Mouse (Mus musculus) lung, adult 18-20 months (tissue): ENCODE data around the gene Noxo1.
"Not testable (repeated sequence)": the region's sequence is repeated elsewhere in the genome, so short reads cannot be mapped to it uniquely, and the experiment has no call there.

Experiments used
- DNase-seq, 2 experiments: peaks; one replicate each; pipeline ENCODE4 v3.0.0; 2022; ENCODE audit warnings: mixed read lengths in 2 of 2

Gene Noxo1

DNA sequence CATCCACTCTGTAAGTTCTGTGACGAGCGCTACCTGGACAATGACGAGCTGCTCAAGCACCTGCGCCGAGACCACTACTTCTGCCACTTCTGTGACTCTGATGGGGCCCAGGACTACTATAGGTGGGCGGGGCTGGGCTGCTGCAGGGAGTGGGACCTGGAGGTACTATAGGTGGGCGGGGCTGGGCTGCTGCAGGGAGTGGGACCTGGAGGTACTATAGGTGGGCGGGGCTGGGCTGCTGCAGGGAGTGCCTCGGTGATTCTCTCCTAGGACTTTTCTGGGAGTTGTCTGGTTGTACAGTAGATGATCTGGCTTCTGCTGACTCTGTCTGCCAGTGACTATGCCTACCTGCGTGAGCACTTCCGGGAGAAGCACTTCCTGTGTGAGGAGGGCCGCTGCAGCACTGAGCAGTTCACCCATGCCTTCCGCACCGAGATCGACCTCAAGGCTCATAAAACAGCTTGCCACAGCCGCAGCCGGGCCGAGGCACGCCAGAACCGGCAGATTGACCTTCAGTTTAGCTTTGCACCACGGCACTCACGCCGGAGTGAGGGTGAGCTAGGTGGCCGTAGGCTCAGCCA, 18.4 kb upstream of the Noxo1 start:
- DNase-seq, result no peak

DNA sequence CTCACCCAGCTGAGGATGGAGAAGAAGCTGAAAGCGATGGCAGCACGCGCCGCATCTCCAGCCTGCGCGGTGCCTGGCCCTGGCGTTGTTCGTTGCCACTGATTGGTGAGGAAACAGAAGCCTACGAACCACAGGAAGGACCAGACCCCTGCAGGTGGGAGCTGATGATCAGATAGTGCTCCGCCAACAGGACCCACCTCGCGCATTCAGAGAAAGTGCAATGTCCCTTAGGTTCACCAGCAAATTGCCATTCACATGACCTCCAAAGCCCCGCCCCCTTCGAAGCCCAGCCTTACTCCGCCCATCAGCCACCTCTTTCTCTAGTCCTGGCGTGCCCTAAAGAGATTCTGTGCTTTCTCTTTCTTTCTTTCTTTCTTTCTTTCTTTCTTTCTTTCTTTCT, 9.5 kb upstream of the Noxo1 start:
- DNase-seq, result peak; percentile 52 to 56

DNA sequence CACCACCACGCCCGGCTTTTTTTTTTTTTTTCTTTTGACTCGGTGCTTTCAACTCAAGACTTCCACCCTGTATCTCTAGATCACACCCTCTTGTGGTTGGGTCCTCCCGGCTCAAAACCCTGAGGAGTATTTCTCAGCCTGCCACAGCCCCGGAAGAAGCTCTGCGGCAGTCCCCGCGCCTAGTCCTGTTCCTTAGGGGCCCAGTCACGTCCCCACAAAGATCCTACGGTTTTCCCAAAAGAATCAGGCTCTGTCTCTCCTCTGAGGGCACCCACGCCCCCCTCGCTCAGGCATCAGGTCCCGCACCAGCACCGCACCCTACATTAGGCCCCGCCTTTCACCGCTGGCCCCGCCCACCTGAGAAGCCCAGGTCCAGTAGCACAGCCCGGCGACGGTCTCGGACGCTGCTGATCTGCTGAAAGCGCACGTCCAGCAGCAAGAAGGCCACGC, 8.9 kb upstream of the Noxo1 start:
- DNase-seq, result peak; percentile 72 to 75

DNA sequence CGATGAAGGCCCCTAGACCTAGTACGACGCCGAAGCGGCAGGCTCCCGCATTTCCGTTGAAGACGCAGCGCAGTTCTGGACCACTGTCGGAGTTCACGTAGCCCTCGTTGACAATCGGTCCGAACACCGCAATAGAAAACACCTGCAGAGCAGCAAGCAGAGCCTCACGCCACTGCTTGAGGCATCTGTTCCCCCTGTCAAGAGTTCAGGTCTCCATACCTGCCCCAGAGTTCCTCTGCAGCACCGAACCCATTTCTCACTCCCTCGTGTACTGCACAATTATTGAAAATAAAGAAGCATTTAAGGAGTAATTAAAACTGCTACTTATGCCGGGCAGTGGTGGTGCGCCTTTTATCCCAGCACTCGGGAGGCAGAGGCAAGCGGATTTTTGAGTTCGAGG, 8.4 kb upstream of the Noxo1 start:
- DNase-seq, result no peak

DNA sequence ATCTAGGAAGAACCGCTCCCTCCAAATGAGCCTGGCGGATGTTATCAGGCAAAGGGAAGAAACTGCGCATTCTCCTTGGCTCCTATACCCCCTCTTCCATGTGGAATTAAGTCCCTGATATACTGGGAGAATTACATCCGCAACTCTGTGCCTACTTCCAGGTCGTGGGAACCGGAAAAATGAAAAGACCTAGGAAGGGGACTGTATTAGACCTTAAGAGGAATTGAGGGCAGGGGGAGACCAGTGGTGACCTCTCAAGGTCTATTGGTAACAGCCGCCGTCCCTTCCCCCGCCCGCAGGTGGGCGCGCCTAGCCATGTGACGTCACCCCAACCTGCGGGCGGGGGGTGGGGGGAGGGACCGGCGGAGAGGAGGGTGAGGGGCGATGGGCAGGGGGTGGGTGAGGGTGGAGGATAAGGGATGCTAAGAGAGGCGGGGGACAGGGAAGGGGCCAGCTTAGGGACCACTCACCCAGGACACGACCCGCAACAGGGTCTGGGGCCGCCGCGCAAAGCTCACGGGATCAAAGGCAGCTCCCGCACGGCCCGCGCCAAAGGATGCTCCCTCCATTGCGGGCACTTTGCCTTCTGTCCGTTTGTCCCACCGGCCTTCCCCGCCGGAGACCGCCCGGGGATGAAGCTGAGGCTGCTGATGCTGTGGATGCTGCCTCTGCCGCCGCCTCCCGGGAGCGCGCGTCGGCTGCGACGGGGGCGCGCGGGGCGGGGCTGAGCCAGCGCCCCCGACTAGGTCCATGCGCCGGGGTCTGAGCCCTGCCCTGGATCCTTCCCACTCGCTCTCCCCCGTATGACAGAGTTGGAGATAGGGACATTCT, 6.6 kb upstream of the Noxo1 start, which contains the start of gene Syngr3:
TSS of gene Syngr3 (minus strand) at position 705 of the 831 bp plus-strand sequence.
- DNase-seq, result no peak

DNA sequence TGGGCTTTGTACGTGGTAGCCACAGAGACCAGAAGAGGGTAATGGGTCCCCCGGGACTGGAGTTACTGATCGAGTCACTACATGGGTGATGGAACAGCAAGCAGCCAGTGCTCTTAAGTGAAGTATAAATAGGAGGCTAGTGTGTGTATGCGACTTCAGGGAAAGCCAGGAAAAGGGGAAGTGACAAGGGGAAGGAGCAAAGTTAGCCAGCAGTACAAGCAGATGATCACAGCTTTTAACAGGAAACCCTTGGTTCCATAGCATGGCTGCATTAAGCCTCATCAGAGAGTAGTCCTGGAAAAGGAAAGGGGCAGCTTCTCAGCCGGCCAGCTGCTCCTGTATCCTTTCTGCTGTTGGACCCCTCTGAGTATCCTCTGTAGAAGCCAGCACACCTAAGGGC, 3.6 kb upstream of the Noxo1 start:
- DNase-seq, result no peak

DNA sequence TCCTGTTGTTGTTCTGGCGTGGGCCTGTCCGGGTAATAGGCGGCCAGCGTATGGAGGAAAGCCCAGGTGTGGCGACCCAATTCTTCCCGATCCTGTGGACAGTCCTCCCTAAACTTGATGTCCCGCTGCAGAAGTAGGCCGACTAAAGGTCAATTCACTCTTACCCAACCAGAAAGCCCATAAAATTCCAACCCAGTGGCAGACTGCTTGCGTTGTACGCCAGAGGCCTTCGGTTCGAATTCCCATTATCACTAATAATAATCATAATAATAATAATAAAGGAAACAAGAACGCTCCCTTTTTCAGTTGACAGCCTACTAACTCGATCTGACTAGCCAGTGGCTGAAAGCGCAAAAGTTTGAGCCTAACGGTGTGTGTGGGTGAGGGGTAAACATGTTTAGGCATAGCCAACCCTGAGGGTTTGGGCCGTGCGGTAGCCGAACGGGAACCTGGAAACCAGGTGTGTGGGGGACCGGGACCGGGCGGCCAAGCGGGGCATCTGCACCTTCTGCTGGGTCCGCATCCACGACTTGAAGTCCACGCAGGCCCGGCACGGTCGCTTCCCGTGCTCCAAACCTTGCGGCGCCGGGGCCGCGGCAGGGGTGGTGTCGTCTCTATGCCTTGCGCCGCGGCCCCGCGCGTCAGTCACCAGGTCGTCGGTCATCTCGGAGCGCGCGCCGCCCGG, 566 bp upstream of the Noxo1 start:
- no peak for DNase-seq

DNA sequence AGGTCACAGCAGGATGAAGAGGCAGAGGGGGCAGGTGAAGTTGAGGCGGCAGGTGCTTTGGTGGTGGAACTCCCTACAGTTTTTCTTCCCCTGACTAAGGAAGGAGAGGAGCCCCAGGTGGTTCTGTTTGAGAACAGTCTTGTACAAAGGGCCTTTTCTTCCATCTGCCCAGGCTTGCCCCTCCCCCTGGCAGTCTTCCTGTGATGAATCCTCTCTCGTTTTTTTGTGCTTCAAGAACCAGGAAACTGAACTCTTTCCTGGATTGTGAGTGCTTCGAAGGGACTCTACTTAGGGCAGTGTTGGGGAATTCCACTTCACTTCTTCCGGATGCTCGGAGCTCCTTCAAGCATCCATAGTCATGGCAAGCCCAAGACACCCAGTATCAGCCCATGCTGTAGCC, 2.0 kb downstream of the Noxo1 start:
- peak in 1 of 2 experiments; percentile 8 for DNase-seq

DNA sequence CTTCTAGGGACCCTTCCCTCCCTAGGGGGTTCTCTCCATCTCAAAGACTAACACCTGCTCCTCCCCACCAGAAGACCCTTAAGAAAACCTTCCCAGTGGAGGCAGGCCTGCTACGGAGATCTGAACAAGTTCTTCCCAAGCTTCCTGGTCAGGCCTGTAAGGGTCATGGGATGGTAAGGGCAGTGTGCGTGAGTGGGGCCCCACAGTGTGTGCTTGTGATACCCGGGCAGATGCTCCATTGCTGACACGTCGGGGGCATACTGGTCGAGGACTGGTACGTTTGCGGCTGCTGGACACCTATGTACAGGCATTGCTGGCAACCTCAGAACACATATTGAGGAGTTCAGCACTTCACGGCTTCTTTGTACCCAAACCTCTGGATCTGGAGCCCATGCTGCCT, 2.7 kb downstream of the Noxo1 start:
- DNase-seq, result no peak

DNA sequence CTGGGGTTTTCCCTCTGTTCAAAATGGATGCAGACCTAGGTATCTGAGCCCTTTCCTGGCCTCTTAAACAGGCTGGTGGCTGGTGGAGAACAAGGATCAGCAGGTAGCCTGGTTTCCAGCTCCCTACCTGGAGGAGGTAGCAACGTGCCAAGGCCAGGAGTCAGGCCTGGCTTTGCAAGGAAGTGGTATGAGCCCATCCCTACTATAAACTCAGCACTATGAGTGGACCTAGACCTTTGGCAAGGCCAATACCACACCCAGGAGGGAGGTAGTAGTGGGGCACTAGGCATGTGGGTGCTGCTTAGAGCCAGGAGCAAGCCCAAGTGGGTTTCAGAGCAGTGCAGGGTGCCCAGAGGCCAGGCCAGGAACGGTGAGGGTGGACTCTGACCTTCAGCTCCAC, 3.4 kb downstream of the Noxo1 start:
- peak in 1 of 2 experiments; percentile 2 for DNase-seq

DNA sequence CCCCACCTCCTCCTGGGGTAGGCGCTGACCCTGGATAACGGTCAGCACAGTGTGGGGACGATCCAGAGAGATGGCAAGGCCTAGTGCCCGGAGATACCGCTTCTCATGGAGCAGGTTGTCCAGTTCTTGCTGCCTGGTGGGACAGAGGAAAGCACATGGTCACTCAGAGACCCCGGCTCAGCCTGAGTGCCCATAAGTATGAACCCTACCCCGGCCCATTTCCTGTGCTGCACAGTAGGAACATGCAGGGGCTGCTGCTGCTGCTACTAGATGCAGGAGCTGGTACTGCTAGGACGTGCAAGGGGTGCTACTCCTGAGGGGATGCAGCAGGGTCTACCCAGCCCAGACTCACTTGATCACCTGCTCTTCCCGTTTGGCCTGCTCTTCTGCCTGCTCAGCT, 5.2 kb downstream of the Noxo1 start:
- no peak for DNase-seq

DNA sequence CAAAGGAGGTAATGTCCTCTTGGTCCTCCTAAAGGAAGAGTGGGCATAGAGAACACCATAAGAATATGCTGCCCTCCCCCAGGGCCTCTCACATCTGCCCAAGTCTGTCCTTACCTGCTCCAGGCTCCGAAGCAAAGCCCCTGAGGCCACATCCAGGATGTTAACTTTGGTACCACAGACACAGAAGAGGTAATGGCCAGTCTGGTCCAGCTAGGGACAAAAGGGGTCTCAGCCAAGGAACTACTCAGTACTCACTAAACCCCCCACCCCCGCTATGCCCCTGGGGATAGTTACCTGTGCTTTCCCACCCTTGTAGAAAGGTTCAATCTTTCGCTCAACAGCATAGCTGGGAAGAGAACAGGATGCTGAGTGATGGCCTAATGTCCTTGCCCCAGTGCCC, 9.8 kb downstream of the Noxo1 start:
- DNase-seq, result no peak

DNA sequence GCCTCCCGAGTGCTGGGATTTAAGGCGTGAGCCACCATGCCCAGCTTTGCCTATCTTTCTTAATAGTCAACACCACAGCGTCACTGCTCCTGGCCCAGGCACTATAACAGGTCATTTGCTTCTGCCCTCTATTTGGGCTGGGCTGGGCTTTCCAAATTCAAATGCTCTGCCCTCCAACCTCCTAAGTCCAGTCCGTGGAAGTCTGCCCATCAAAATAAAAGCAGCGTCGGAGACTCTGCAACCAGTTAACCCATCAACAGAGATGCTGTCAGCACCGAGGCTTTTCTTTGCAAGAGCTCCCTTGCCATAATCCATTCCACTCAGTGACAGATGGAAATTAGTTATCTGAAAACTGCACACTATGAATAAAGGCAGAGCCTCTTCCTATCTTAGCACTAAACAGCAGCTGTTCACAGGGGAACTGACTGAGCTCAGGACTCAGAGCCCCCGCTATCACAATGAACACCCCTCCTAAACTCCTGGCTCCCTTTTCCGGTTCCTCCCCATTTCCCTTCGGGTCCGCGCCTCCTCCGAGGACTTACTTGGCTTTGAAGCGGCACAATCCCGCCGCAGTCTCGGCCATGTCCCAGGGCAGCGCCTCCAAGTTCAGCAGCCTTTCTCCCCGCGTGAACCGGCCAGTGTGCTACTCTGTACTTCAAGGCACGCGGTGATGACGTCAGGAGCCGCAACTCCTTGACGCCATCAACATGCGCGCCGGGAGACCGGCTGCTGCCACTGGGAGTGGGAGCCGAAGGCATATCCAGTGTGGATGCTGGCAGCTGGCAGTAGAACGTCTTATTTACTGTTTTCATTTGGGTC, 11.2 kb downstream of the Noxo1 start, which contains the start of gene Tbl3:
TSS of gene Tbl3 (minus strand) at position 679 of the 819 bp plus-strand sequence.
- peak; percentile 91 to 93 for DNase-seq

DNA sequence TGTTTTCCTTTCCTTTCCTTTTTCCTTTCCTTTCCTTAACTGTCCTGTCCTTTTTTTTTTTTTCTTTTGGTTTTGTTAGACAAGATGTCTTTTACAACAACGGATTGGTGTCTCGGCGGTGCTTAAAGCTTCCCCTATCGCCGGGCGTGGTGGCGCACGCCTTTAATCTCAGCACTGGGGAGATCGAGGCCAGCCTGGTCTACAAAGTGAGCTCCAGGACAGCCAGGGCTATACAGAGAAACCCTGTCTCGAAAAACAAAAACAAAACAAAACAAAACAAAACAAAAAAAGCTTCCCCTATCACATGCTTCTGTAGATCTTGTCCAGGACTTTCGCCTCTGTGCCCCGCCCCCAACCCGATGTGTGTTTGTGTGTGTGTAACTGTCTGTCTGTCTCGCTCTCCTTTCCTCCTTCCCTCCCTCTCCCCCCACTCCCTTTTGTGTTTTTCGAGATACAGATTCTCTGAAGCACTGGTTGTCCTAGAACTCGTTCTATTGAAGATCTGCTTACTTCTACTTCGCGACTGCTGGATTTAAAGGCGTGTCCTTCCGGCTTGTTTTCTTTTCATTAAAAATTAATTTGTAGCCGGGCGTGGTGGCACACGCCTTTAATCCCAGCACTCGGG, 11.9 kb downstream of the Noxo1 start:
- DNase-seq, result no peak

DNA sequence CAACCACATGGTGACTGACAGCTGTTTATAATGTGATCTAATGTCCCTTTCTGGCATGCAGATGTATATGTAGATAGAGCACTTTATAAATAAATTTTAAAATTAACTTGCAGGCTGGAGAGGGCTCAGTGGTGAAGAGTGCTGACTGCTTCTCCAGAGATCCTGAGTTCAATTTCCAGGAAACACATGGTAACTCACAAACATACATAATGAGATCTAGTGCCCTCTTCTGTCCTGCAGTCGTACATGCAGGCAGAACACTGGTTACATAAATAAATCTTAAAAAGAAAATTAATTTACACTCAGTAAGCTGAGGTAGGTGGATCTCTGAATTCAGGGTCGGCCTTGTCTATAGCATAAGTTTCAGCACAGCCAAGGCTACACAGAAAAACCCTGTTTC, 12.6 kb downstream of the Noxo1 start:
- DNase-seq, result no peak

DNA sequence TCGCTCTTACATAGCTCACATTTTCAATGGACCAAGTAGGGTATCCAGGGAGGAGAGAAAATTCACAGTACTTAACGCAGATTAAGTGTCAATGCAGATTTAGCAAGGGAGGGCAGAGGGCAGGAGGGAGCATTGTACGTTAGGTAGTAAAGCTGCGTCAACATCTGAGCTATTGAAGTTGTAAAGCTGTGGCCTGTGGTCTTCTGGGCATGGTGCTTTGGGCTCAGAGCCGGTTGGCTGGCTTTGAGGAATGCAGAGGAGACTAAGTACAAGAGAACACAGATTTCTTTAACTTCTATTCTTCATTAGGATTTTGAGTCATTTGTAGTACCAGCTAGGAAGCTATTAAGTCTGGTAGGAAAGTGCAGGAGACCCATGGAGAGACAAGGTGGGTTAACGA, 19.5 kb downstream of the Noxo1 start:
- DNase-seq, result no peak

DNA sequence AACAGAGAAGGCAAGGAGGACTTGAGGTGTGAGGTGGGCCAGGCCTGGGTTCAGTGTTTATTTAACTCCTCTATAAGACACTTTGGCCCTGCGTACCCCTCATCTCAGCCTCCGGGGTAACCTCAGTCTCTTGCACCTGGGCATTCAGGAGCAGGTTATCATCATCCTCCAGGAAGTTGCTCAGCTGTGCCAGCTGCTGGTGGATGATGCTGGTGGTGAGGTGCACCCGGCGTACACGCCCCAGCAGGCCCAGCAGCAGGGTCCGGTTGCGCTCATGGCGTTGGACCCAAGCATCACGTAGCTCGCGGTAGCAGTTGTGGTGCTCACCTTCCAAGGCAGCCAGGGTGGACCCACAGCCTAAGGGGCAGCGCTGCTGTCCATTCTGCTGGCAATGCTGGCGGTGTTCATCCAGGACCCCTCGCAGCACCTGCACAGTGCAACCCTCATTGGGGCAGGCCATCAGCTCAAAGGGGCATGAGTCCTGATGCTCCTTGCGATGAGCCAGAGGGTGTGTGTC, 20.2 kb downstream of the Noxo1 start:
- no peak for DNase-seq

DNA sequence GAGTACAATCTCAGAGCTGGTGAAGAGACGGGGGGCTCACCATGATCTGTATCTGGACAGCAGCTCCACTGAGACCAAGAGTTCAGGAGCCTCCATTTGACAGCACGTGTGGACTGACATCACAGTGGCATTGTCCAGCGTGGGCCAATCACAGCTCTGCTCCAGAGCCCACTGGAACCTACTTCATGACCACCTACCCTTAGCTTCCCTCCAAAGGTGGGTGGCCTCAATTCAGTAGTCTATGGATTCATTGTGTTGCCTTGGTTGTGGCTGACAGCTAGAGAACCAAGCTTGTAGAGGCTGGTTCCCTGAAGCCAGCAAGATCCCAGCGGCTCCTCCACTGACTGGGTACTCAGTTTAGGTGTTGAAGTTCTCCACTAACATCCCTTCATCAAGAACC, 21.9 kb downstream of the Noxo1 start, which contains the start of the genes Rnf151 and Rps2:
TSS of gene Rnf151 (minus strand) at position 121 of the 400 bp plus-strand sequence.
TSS of gene Rps2 (plus strand) at position 174 of the 400 bp plus-strand sequence.
- DNase-seq, result no peak

DNA sequence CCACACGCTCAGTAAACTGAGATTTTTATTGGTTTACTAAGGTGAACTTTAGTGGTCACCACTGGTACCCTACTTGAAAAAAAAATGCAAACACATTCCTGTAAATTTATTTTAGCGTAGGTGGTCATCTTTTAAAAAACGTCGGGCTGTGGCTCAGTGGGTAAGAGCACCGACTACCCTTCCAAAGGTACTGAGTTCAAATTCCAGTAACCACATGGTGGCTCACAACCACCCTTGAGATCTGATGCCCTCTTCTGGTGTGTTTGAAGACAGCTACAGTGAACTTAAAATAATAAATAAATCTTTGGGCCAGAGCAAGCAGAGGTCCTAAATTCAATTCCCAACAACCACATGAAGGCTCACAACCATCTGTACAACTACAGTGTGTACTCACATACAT, 22.9 kb downstream of the Noxo1 start:
- DNase-seq, result not testable (repeated sequence)

DNA sequence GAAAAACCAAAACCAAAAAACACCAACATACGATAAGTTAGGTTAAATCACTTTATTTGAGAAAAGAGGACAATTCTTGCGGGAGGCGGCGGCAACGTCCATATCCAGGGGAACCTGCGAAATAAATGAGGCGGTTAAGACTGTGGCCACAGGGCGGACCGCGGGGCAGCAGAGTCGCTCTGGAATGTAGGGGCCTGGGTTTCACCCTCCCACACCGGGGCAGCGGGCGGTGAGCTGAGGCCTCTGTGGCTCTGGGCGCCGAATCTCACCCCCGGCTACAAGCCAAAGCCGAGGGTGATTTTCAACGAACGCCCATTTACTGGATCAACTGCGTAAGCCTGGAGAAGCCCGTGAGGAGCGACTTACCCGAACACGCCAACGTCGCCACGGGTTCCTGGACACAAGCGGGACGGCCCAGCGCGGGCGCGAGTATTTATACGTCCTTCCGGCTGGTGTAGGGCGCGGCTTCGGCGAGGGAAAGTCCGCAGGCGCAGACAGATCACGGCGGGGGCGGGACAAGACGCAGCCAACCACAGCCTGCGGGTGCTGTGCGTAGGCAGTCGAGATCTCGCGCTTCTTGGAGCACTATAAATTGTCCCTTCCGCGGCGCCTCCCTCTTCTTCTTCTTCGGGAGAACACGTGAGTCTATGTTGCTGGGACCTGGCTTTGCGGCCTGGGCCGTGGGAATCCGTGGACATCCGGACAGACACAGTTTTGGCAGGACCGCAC, 23.6 kb downstream of the Noxo1 start:
- DNase-seq, result peak; percentile 99

DNA sequence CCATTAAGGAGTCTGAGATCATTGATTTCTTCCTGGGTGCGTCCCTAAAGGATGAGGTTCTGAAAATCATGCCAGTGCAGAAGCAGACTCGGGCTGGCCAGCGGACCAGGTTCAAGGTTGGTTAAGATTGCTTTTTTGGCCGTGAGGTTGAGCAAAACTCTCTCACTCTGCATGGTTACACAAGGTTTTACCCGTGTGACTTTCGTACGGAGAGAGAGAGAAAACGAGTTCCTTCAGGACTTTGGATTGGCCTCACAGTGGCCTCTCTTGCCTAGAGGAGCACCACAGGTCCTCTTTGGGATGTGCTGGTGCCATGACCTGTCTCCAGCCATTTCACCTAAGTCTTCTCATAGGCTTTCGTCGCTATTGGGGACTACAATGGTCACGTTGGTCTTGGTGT, 24.6 kb downstream of the Noxo1 start:
- DNase-seq, result not testable (repeated sequence)
